Mouse (Mus musculus) liver, embryonic 14.5 days (tissue): Measurements from ENCODE around the gene Lrrc4. TPM values are rescaled to one million over a fixed set of nuclear protein-coding genes. Genes with fewer than 3 reads are reported as not detected.

Experiments used
- ATAC-seq: fragments of 200-750 bp; cut with Nextera tagmentation; 2 replicates; pipeline ENCODE4 v1.8.0; 2017; ENCODE audit warnings: moderate number of reproducible peaks, mild to moderate bottlenecking, moderate library complexity; ENCODE audit not compliant: insufficient read depth
- DNase-seq, 3 experiments: peaks; one replicate each; pipeline ENCODE4 v3.0.0-alpha.2; 2012 to 2013; ENCODE audit warnings: low read depth in 3 of 3, low spot score in 3 of 3
- H3K27ac ChIP-seq: fragments of 300-500 bp; sonication (generic); 2 replicates; pipeline ENCODE4 v1.5.1; 2014; ENCODE audit warnings: moderate library complexity, mild to moderate bottlenecking, control low read depth, inconsistent platforms
- H3K27me3 ChIP-seq: fragments of 300-500 bp; sonication (generic); 2 replicates; pipeline ENCODE4 v1.6.1; 2014; ENCODE audit warnings: mild to moderate bottlenecking, low read length, moderate library complexity; ENCODE audit not compliant: control insufficient read depth, insufficient read depth
- H3K36me3 ChIP-seq: fragments of 300-500 bp; sonication (generic); replicated peaks from 2 replicates; pipeline ENCODE4 v1.6.1; 2014; ENCODE audit warnings: low read depth; ENCODE audit not compliant: control insufficient read depth, insufficient read depth
- H3K4me1 ChIP-seq, 2 experiments: fragments of 200-500 bp in 1 of 2; fragments of 300-500 bp in 1 of 2; sonication (generic) in 1 of 2; replicated peaks; 2 replicates each; pipeline ENCODE4 v1.6.1; 2012 to 2014; ENCODE audit warnings: antibody characterized with exemption in 1 of 2, inconsistent platforms in 1 of 2, low read length in 1 of 2; ENCODE audit not compliant: control insufficient read depth in 2 of 2, insufficient read depth in 2 of 2
- H3K4me2 ChIP-seq: fragments of 300-500 bp; sonication (generic); 2 replicates; pipeline ENCODE4 v1.6.1; 2014; ENCODE audit warnings: low read depth, mild to moderate bottlenecking, control low read depth, moderate library complexity
- H3K4me3 ChIP-seq, 2 experiments: fragments of 200-500 bp in 1 of 2; fragments of 300-500 bp in 1 of 2; sonication (generic) in 1 of 2; 2 replicates each; pipeline ENCODE4 v1.5.1; 2012 to 2014; ENCODE audit warnings: low read depth in 2 of 2, low read length in 2 of 2, mild to moderate bottlenecking in 2 of 2, control low read depth in 1 of 2, inconsistent platforms in 1 of 2, moderate library complexity in 1 of 2; ENCODE audit not compliant: insufficient read depth in 1 of 2
- H3K9ac ChIP-seq: fragments of 300-500 bp; sonication (generic); replicated peaks from 2 replicates; pipeline ENCODE4 v1.6.1; 2014; ENCODE audit warnings: mild to moderate bottlenecking, control low read depth, moderate library complexity
- H3K9me3 ChIP-seq: fragments of 300-500 bp; sonication (generic); 2 replicates; pipeline ENCODE4 v1.6.1; 2016; ENCODE audit warnings: low read length, mixed read lengths; ENCODE audit not compliant: control insufficient read depth
- CTCF ChIP-seq: IDR thresholded peaks from 2 replicates; pipeline ENCODE4 v1.5.1; 2016; ENCODE audit warnings: antibody characterized with exemption, low read depth, control low read depth
- EP300 ChIP-seq: IDR thresholded peaks from 2 replicates; pipeline ENCODE4 v1.6.1; 2016; ENCODE audit warnings: antibody characterized with exemption, low read depth
- WGBS: fragments of 180-500 bp; shearing (Covaris S2); extraction: QIAGEN DNeasy Blood & Tissue Kit; methylation state at CpG from one replicate; pipeline ENCODE4 v1.1.7; 2014; ENCODE audit not compliant: insufficient replicate concordance; 5-methylcytosine and 5-hydroxymethylcytosine counted together
- polyA plus RNA-seq, 2 experiments: library from polyadenylated mRNA; depleted of rRNA in 1 of 2; stranded (reverse) in 1 of 2; unstranded in 1 of 2; fragments of >200 nt; fragmentation: Nextera tagmentation in 1 of 2; extraction: Ambion mirVana in 1 of 2; gene quantifications; 2 replicates each; pipeline versions ENCODE4 v1.2.1 to v1.2.3; 2012 to 2014

The Lrrc4 gene
- polyA plus RNA-seq, 2 experiments, result 0.06 to 0.10 TPM

- Histone ChIP-seq H3K27me3 (no peaks in the 10 kb centered on the region), H3K4me2 (no peak overlapping the region), H3K4me1 (no peaks in the 10 kb centered on the region), H3K4me3 (no peak overlapping the region), H3K9me3 (no peaks in the 10 kb centered on the region), H3K36me3 (no peaks in the 10 kb centered on the region), H3K27ac (no peak overlapping the region), H3K9ac (no peak overlapping the region)
- no peak for TF ChIP-seq CTCF
- no peak for TF ChIP-seq EP300
- WGBS, result 71% methylated on average over 1 of the region's 1 CpGs
- DNase-seq (no peak), ATAC-seq (no peak)
Measured at GRCm38 (mm10) chr6:28674686-28675085, 156.9 kb downstream of the Lrrc4 start.

- TF ChIP-seq CTCF (no peak), EP300 (no peak)
- H3K4me2 ChIP-seq, result no peak overlapping the region
- 0 out of 2 replicates have a peak, but pooled peaks cover 3% of the 10 kb centered on the region for H3K36me3 ChIP-seq
- no peak overlapping the region for H3K9ac ChIP-seq
- H3K4me1 ChIP-seq, result no peaks in the 10 kb centered on the region
- H3K4me3 ChIP-seq, result no peak overlapping the region
- no peak overlapping the region for H3K27ac ChIP-seq
- no peaks in the 10 kb centered on the region for H3K27me3 ChIP-seq
- WGBS, result 80% methylated on average over 1 of the region's 1 CpGs
- no peak for DNase-seq
- ATAC-seq, result no peak
- no peaks in the 10 kb centered on the region for H3K9me3 ChIP-seq
Measured at GRCm38 (mm10) chr6:28672388-28672787, 159.2 kb downstream of the Lrrc4 start.

- no peaks in the 10 kb centered on the region for H3K27me3 ChIP-seq
- WGBS, result 81% methylated on average over 5 of the region's 5 CpGs
- DNase-seq, result no peak
- no peak overlapping the region for H3K4me3 ChIP-seq
- H3K4me1 ChIP-seq, result no peaks in the 10 kb centered on the region
- H3K4me2 ChIP-seq, result no peak overlapping the region
- no peaks in the 10 kb centered on the region for H3K9me3 ChIP-seq
- H3K27ac ChIP-seq, result no peak overlapping the region
- no peak overlapping the region for H3K9ac ChIP-seq
- 0 out of 2 replicates have a peak, but pooled peaks cover 3% of the 10 kb centered on the region for H3K36me3 ChIP-seq
- no peak for ATAC-seq
- TF ChIP-seq CTCF, result no peak
- no peak for TF ChIP-seq EP300
Measured at GRCm38 (mm10) chr6:28669251-28669650, 162.3 kb downstream of the Lrrc4 start.

- ATAC-seq (no peak), DNase-seq (no peak)
- Histone ChIP-seq H3K4me3 (no peak overlapping the region), H3K4me1 (no peaks in the 10 kb centered on the region), H3K36me3 (0 out of 2 replicates have a peak, but pooled peaks cover 3% of the 10 kb centered on the region), H3K4me2 (no peak overlapping the region), H3K27ac (no peak overlapping the region), H3K9me3 (no peaks in the 10 kb centered on the region), H3K9ac (no peak overlapping the region), H3K27me3 (no peaks in the 10 kb centered on the region)
- TF ChIP-seq CTCF (no peak), EP300 (no peak)
- WGBS, result 85% methylated on average over 1 of the region's 1 CpGs
Measured at GRCm38 (mm10) chr6:28667586-28667985, 164.0 kb downstream of the Lrrc4 start.

GRCm38 (mm10) chr6:28664716-28665115, 166.8 kb downstream of the Lrrc4 start:
- H3K4me3 ChIP-seq, result no peak overlapping the region
- DNase-seq, result no peak
- no peak overlapping the region for H3K27ac ChIP-seq
- H3K9me3 ChIP-seq, result no peaks in the 10 kb centered on the region
- H3K9ac ChIP-seq, result no peak overlapping the region
- H3K4me1 ChIP-seq, result no peaks in the 10 kb centered on the region
- H3K36me3 ChIP-seq, result 0 out of 2 replicates have a peak, but pooled peaks cover 3% of the 10 kb centered on the region
- H3K27me3 ChIP-seq, result no peaks in the 10 kb centered on the region
- WGBS, result 70% methylated on average over 3 of the region's 3 CpGs
- H3K4me2 ChIP-seq, result no peak overlapping the region
- TF ChIP-seq CTCF (no peak), EP300 (no peak)
- no peak for ATAC-seq
